Mouse (Mus musculus): ENCODE results near the gene Mcf2l.

Gene Mcf2l

DNA sequence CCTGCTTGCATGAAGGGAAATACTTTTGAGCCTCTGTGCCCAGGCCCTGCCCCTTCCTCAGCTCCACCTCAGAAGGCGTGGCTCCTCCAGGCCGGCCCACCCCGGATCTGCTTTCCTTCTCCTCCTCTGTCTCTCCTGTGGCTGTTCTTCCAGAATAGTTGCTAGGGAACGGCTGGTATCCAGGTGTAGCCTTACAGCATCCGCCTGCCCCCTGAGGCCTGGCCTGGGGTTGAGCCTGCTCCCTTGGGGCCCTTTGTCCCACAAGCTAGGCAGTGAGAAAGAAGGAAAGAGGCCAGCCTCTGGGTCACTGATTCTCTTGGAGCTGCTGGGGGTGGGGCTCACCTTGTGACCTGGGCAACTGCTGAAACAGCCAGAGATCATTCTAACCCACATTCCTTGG is 38.4 kb downstream of the Mcf2l start:
- DNase-seq (ENCODE audit: low spot score) = no peak

DNA sequence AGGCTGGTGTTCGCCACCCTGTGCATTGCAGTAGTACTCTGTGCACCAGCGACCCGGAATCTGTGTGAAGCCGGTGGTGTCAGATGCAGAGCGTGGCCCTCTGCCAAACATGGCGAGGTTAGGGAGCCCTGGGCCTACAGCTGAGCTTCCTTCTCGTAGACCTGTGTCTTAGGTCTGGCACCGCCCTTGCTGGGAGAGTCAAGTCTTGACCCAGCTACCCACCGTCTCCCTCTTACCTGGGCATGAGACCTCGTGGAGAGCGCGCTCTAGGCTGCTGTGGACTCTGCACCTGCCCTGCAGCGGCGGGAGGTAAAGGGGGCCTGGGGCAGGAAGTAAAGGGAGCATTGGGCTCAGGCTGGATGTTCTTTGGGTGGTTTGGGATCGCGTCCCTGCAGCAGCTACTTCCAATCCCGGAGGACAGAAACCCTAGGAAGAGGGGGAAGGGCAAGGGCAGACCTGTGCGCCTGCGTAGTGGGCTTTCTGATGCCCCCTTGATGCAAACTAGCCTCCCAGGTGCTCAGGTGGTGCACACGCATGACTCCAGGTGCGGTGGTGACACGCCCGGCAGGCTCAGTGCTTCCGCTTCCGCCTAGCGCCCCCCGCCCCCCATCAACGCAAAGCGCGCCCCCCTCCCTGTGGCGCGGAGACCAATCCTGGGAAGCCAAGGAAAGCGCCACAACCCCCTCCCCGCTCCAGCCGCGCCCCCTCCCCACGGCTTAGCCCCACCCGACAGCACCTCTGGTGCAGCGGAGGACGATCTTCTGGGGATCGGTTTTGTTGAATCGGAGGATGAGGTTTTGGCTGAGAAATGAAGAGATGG is 41.8 kb downstream of the Mcf2l start:
- DNase-seq (ENCODE audit: low spot score) = no peak

DNA sequence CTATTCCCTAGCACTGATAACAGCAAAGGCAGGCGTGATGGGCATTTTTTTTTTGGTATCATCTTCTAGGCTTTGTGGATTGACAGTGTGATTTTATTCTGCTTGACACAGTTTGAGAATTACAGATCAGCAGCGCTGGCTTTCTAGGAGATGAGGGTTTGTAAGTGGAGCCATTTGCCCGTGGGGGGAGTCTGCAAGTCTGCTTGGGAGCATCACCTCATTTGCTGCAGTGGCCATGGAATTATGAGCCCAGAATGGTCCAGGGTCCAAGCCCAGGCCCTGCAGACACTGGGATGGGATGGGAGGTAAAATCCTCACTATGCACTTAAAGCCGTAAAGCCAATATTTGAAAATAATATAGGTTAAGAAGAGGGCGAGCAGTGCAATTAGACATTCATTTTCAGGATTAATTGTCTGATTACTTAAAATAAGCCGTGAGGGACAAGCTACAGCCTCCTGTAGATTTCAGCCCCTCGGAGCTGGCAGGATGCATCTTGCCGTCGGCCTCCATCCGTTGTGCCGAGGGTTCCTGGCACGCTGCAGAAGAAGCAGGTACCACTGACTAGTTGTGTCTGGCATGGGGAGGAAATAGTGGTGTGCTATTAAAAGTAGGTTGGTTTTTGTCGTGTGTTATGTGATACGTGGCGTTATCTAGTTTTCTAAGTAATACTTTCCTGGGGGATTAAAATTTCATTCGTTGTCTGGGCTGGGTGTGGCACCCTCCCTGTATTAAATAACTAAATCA is 42.7 kb downstream of the Mcf2l start:
- no peak for DNase-seq (ENCODE audit: low spot score)

DNA sequence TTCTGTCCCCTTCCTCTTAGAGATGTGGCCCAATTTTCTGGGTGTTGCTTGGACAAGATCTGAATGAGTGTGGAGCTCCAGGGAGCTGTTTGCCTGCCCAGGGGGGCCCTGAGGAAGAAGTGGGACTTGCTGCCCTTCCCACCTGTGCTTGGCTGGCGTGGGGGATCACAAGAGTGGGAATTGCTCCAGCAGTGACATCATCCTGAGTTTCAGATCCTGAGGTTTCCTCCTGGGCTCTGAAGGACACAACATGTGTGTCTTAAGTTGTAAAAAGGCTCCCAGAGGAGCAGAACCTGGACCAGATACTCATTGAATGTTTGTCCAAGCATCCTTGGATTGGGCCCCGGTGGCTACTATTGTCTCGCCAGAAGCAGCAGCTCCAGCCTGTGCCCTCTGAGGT is 43.4 kb downstream of the Mcf2l start:
- DNase-seq (ENCODE audit: low spot score) = no peak

DNA sequence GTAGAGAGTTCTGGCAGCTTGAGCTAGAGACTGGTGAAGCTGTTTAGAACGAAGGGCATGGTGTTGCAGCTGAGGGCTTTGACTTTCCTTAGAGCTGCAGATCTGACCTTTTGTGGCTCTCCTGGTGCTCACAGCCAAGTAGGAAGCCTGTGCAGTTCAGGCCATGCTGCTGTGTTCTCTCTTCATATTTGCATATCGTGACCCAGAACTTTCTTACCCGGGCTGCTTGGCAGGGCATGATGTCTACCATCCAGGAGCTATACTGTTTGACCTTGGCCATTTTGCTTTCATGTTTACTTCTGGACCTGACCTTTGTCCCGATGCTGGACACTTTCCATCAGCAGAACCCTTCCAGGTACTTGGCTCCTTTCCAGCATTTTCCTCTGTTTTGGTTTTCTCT is 44.2 kb downstream of the Mcf2l start:
- no peak for DNase-seq (ENCODE audit: low spot score)

DNA sequence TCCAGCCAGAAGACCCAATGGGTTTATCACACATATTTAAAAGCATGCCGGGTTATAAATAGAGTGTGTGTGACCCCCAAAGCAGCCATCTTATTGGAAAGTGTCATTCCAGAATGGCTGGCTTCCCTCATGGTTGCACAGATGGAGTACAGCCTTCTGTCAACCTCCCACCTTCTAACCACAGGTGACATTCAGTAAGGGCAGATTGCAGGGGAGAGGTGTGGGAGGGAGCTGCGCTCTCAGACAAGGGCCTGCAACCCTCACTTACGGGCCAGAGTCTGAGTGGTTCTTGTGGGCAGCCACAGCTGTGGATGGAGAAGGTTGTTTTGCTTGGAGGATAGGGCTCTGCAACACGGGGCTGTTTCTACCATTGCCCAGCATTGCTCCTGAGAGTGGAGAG is 47.0 kb downstream of the Mcf2l start:
- DNase-seq (ENCODE audit: low spot score) = no peak

DNA sequence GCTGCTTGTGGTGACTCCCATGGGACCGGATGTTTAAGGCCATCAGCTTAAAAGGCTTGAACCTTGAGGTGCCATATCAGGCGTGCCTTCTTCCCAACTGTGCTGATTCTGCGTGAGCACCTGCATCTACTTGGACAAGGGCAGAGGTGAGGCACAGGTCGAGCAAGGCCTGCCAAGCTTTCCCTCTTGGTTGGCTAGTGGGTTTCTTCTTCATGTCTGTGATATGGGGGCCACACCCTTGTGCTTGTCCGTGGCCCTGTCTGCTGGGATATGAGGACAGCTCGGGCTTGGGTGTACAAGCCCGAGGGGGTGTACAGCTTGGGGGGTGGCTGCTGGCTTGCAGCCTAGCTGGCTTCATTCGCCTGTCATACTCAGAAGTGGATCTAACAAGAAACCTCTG is 51.4 kb downstream of the Mcf2l start:
- no peak for DNase-seq (ENCODE audit: low spot score)

DNA sequence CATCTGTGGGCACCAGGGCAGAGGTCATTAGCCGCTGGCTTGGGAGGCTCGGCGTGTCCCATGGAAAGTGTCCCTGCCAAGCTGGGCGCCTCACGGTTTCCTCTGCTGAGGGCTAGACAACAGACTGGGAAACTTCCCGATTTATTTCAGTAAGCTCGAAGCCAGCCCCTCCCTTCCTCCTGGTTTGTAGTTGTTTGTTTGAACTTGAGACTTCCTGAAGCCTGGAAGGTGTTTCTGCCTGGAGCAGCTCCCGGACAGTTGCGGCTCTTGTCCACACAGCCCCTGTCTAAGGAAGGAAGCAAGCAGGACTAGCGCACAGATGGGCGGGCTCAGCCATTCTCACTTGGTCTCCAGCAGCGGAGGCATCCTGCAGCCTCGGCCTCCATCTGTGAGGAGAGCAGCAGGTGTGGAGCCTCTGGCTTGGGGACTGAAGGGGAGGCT is 52.4 kb downstream of the Mcf2l start:
- no peak for DNase-seq (ENCODE audit: low spot score)

DNA sequence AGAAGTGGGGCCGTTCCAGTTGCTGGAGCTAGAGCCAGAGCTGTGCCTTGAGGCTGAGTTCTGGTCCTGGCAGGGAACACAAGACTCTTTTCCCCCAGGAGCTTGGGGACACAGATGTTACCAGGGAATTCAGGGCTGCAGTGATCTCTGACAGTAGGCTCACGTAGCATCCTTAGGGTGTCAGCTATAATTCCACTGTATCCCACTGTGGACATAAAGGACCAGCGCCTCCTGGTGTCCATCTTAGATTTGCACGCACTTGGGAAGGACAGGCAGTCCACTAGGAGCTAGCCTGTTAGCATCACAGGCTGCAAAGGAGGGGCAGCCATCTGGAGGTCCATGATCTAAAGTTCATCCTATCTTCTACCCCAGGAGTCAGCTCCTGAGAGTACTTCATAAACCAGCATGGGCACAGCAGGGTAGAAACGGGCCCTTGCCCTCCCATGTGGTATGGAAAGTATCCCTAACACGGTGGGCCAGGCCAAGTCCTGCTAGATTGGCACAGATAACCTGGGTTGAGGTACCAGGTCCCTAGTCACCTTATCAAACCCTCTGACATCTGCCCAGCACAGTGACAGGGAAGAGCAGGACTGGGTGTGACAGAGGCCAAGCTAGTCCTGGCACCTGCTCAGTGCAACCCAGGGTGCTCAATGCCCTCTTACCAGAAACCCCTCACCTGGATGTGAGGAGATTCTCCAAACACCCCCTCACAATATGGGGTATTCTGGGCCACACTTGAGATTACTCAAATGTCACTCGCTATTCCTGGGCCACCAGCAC is 53.8 kb downstream of the Mcf2l start:
- peak; percentile 42 for DNase-seq (ENCODE audit: low spot score)

DNA sequence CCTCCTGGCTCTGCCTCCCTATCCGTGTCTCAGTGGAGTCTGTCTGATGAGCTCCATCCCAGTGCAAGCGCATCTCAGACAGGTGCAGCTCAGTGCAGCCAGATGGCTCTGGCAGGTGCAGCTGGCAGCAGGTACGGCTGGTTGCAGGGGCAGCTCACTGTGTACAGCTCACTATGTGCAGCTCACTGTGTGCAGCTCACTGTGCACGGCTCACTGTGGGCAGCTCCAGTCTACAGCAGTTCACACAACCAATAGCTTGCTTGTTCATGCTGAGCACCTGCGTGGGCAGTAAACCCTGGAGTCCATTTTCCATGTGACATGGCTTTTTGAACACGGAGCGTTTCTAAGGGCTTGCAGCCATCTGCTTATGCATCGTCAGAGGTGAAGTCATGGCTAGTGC is 54.4 kb downstream of the Mcf2l start:
- no peak for DNase-seq (ENCODE audit: low spot score)

DNA sequence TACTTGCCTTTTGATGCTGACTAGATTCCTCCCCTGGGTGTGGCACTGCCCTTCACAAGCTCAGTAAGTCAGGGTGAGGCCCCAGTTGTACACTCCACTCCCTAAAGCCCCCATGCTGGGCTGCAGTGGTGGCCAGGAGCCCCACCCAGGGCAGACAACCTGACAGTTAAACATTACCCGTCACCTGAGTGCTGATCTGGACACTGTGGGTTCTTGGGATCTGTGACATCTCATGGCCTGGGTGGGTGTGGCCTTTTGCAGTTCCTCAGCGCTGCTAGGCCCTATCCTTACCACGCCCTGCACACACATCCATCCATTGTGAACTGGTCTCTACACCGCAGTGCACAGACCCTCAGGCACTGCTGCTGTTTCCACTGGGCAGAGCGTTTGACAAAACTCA is 55.3 kb downstream of the Mcf2l start:
- no peak for DNase-seq (ENCODE audit: low spot score)

DNA sequence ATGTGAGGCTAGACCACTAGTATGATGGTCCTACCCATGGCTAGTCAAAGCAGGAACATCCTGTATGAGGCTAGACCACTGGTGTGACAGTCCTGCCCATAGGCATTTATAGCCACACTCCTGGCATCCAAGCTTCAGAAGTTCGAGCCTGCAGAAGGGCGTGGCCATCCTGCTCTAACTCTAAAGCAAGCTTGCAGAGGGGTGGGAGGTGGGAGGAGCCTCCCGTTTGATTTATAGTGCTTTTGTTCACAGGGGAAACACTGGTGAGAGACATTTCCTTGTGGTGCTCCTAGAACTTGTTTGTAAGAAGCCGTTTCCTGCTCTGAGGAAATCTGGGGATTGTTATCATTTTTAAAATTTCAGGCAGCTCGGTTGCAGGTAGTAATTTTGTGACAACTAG is 56.7 kb downstream of the Mcf2l start:
- no peak for DNase-seq (ENCODE audit: low spot score)

DNA sequence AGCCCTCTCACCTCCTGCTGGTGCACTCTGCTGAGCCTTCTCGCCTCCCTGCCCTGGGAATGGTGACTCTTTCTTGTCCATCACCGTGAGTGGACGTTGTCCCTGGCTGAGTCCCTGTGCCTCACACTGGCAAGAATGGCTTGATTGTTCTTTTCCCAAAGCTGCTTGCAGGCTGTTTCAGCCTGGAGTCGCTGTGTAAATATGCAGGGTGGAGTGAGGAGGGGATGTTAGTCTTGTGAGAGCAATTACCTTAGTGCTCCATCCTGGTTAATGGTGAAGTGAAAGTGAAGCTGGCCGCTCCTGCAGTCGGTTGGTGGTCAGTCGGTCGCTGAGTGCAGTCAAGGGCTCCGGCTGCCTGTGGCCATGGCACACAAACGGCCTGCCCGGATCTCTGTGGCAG is 57.8 kb downstream of the Mcf2l start:
- no peak for DNase-seq (ENCODE audit: low spot score)

DNA sequence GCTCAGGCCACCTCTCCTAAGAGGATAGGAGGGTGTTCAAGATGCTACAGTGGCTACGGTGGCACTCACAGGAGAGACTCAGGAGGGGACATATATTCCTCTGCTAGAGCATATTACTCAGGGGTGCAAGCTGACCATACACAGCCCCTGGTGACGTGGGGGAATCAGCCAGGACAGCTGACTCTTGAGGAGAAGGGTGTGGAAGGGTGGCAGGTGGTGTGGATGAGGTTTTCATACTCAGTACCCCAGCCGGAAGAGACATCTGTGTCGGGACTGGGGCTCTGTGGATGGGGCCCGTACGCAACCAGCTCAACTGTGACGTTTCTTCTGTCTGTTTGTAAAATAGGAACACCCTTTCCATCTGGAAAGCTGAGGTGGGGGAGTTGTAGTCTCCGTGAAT is 58.9 kb downstream of the Mcf2l start:
- DNase-seq (ENCODE audit: low spot score) = no peak

DNA sequence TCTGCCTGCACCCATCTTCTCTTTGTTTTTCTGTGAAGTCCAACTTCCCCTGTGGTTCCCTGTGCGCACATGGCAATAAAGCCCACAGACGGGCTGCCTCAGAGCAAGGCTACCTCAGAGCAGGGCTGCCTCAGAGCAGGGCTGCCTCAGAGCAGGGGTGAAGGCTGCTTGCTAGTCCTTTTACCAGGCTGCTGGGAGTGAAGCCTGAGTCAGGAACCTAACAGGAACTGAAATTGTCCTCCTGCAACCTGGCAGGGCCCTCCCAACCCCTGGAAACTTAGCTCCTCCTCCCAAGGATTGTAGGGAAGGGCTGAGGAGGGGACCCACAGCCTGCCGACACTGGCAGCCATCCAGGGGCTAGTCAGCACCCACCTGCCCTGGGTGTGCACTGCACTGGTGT is 60.2 kb downstream of the Mcf2l start:
- no peak for DNase-seq (ENCODE audit: low spot score)

DNA sequence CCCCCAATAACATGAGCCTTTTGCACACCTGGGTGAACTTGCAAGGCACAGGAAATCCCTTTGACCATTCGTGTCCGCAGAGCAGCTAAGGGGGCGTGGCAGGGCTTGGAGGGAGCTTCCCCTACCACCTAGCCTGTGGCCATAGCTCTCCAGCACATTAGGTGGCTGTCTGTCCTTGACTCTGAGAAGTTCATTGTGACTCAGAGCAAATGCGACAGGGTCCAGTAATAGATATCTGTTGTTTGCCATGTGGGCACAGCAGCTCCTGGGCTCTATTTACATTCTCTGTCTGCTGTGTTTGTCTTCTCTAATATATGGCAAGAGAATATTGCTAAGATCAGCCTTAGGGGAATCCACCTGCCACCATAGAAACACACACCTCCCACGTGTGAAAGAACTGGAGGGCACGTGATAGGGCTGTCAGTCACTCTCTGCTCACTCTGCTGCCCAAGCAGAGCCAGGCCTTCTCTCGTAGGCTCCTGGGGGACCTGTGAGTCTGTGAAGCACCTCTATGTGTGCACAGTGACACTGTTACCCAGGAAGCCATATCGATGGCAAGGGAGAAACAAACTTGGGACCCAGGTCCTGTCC is 60.9 kb downstream of the Mcf2l start:
- DNase-seq (ENCODE audit: low spot score) = no peak

DNA sequence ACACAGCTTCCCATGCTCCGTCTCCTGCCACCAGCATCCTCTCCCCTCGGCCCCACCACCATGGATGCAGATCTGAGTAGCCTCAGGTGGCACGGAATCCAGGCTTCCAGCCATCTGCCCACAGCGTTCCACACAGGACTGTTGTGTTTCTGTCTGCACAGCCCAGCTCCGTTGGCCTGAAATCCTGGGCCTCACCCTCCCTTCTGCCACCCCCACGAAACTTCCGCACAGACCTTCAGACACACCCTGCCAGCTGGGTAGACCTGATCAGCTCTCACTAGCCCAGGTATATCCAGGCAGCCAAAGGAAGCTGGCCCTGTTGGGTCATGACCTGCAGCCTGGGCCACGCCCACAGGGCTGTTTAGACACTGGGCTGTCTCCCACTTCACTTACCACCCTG is 66.9 kb downstream of the Mcf2l start:
- no peak for DNase-seq (ENCODE audit: low spot score)

DNA sequence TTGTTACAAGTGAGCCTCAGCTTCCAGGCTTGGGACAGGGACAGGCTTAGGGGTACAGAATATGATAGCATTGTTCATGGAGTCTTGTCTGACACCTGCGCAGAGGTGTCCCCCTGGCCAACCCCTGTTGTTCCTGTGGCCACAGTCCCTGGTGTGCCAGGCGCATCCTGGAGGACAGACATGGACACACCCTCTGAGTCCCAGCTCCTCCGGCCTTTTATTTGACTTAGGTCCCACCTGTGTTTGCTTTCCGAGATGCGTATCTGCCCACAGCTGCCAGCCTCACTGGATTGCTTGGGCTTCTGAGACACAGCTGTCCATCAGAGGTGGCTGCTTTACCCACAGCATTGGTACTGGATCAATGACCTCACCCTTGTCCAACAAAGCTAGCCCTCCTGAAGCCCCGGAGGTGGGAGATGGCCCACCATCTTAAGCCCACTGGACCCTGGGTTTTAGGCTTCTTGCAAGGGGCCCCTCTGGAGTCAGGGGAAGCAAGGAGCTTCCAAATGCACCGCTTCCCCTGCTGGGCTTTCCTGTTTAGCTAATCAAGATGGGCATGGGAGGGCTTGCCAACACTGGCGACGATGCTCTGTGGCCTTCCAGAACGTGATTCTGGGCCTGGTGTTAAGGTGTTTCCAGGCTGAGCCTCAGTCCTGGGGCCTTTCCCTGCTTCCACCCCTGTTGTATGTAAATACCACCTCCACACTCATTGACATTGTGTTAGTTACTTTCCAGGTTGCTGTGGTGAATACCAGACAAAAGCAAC is 67.7 kb downstream of the Mcf2l start:
- DNase-seq (ENCODE audit: low spot score) = no peak

DNA sequence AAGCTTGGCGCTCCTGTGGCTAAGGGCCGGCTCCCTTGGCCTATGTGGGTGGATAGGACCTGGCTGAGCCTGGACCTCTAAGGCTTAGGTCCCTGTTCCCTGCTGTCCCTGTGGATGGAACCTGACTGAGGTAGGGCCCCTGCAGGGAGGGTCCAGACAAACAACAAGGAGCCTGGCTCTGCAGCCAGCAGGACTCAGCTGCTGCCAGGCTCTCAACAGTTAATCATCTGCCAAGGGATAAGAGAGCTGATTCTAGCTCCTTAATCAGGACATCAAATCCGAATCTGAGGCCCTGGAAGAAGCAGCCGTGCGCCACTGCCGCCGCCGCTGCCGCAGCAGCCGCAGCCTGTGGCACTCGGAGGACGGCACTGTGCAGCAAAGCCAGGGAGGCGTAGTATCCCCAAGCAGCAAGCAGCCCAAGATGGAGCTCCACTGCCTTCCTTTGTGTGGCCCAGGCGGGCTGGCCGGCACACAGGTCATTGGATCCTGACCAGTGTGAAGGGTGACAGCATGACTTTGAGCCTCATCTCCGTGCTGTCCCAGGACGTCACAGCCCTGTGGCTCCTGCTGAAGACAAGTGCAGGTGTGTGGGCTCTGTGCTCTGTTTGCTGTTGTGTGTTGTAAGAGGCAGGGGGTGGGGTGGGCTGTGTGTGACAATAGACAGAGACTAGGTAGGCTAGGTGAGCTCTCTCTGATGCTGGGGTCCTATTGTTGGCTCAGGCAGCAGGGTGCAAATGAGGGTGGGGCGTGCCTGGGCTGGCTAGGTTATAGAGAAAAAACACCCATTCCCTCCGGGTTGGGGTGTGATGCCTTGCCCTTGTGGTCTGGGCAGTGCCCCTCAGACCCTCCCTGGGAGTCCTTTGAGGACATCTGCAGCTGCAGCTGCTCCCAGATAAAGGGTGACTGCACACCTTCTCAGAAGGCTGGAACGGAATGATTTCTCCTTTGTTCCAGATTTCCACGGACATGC is 74.3 kb downstream of the Mcf2l start:
- no peak for DNase-seq (ENCODE audit: low spot score)

DNA sequence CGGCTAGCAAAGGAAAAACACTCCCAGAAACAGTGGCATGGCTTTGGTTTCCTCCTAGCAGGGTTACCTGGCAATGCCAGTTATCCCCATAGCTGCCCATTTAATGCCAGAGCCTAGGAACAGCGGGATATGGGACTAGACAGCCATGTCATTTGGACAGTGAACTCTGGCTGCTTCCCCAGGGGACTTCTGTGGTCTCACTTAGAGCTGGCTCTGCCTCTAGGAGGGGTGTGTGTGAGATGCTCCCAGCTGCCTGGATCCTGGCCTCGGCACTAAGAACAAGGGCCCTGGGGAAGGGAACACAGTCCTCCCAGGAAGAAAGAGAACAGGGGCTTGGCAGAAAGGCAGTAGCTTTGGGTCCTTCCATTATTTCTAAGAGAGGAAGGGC is 75.0 kb downstream of the Mcf2l start:
- no peak for DNase-seq (ENCODE audit: low spot score)

Data from urinary bladder, postnatal 25 days (tissue).